Mouse (Mus musculus) liver, embryonic 15.5 days (tissue): ENCODE results near the gene Cdh13. TPM values are rescaled to one million over a fixed set of nuclear protein-coding genes. Genes with fewer than 3 reads are reported as not detected.

ENCODE experiments used
- ATAC-seq: fragments of 200-750 bp; cut with Nextera tagmentation; 2 replicates; pipeline ENCODE4 v1.8.0; 2017; ENCODE audit warnings: moderate number of reproducible peaks, mild to moderate bottlenecking, moderate library complexity; ENCODE audit not compliant: insufficient read depth
- H3K27ac ChIP-seq: fragments of 300-500 bp; sonication (generic); replicated peaks from 2 replicates; pipeline ENCODE4 v1.5.1; 2015; ENCODE audit warnings: mild to moderate bottlenecking, inconsistent platforms
- H3K27me3 ChIP-seq: fragments of 300-500 bp; sonication (generic); 2 replicates; pipeline ENCODE4 v1.6.1; 2015; ENCODE audit warnings: mild to moderate bottlenecking, inconsistent platforms
- H3K36me3 ChIP-seq: fragments of 300-500 bp; sonication (generic); replicated peaks from 2 replicates; pipeline ENCODE4 v1.6.1; 2015; ENCODE audit warnings: moderate library complexity, mild to moderate bottlenecking, inconsistent platforms
- H3K4me1 ChIP-seq: fragments of 300-500 bp; sonication (generic); replicated peaks from 2 replicates; pipeline ENCODE4 v1.6.1; 2015; ENCODE audit warnings: inconsistent platforms
- H3K4me2 ChIP-seq: fragments of 300-500 bp; sonication (generic); 2 replicates; pipeline ENCODE4 v1.6.1; 2015; ENCODE audit warnings: moderate library complexity, mild to moderate bottlenecking, inconsistent platforms
- H3K4me3 ChIP-seq: fragments of 300-500 bp; sonication (generic); replicated peaks from 2 replicates; pipeline ENCODE4 v1.5.1; 2015; ENCODE audit warnings: mild to moderate bottlenecking, inconsistent platforms
- H3K9ac ChIP-seq: fragments of 300-500 bp; sonication (generic); 2 replicates; pipeline ENCODE4 v1.6.1; 2015; ENCODE audit warnings: moderate library complexity, mild to moderate bottlenecking, inconsistent platforms
- H3K9me3 ChIP-seq: fragments of 300-500 bp; sonication (generic); replicated peaks from 2 replicates; pipeline ENCODE4 v1.6.1; 2016; ENCODE audit warnings: inconsistent platforms
- WGBS: fragments of 180-500 bp; shearing (Covaris S2); methylation state at CpG from one replicate; pipeline ENCODE4 v1.1.7; 2015; ENCODE audit warnings: mixed read lengths; ENCODE audit not compliant: insufficient replicate concordance; 5-methylcytosine and 5-hydroxymethylcytosine counted together
- polyA plus RNA-seq: library from polyadenylated mRNA; unstranded; fragments of >200 nt; fragmentation: Nextera tagmentation; extraction: Ambion mirVana; gene quantifications from 2 replicates; pipeline ENCODE4 v1.2.1, GENCODE M21; 2015

Gene Cdh13
- polyA plus RNA-seq, 1 experiment from 2014 or later: 0.56 TPM

- no peak for ATAC-seq
- no peaks in the 10 kb centered on the region for H3K27me3 ChIP-seq
- H3K9ac ChIP-seq: no peak overlapping the region
- no peaks in the 10 kb centered on the region; the same call in 1 of the 2 replicates for H3K9me3 ChIP-seq
- H3K4me3 ChIP-seq: no peak overlapping the region
- no peaks in the 10 kb centered on the region for H3K36me3 ChIP-seq
- no peaks in the 10 kb centered on the region for H3K4me1 ChIP-seq
- H3K4me2 ChIP-seq: no peak overlapping the region
- WGBS: 71% methylated on average over 1 of the region's 1 CpGs
- no peak overlapping the region for H3K27ac ChIP-seq
These were observed 717.1 kb downstream of the Cdh13 start for GRCm38 (mm10) chr8:119000595-119000994.

- 74% methylated on average over 5 of the region's 5 CpGs for WGBS
- no peak overlapping the region for H3K4me2 ChIP-seq
- ATAC-seq: no peak
- 0 out of 2 replicates have a peak, but pooled peaks cover 4% of the 10 kb centered on the region for H3K9me3 ChIP-seq
- no peak overlapping the region for H3K9ac ChIP-seq
- no peaks in the 10 kb centered on the region for H3K36me3 ChIP-seq
- H3K27ac ChIP-seq: no peak overlapping the region
- no peak overlapping the region for H3K4me3 ChIP-seq
- H3K4me1 ChIP-seq: no peaks in the 10 kb centered on the region
- no peaks in the 10 kb centered on the region for H3K27me3 ChIP-seq
These were observed 721.3 kb downstream of the Cdh13 start for GRCm38 (mm10) chr8:119004821-119005220.

DNA sequence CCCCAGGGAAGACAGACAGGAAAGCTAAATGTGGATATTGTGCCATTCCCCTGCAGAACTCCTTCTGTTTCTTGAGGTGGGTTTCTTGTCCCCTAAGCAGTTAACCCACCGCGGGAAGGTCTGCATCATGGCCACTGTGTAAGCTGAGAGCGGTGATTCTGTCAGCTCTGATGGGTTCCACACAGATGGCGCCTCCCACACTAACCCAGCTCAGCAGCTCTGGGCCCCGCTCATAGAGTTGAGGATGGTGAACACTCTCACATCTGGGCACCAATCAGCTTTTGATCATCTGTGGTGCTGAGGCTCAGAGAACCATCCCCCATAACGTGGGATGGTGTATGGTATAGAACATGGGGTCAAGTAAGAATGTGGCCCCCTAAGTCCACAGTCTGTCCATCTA is 735.1 kb downstream of the Cdh13 start:
- H3K27ac ChIP-seq: no peak overlapping the region
- no peaks in the 10 kb centered on the region for H3K27me3 ChIP-seq
- no peak overlapping the region for H3K9ac ChIP-seq
- no peaks in the 10 kb centered on the region for H3K4me1 ChIP-seq
- no peak overlapping the region for H3K4me2 ChIP-seq
- 57% methylated on average over 6 of the region's 6 CpGs for WGBS
- no peaks in the 10 kb centered on the region; the same call in 1 of the 2 replicates for H3K9me3 ChIP-seq
- no peaks in the 10 kb centered on the region for H3K36me3 ChIP-seq
- no peak for ATAC-seq
- H3K4me3 ChIP-seq: no peak overlapping the region

DNA sequence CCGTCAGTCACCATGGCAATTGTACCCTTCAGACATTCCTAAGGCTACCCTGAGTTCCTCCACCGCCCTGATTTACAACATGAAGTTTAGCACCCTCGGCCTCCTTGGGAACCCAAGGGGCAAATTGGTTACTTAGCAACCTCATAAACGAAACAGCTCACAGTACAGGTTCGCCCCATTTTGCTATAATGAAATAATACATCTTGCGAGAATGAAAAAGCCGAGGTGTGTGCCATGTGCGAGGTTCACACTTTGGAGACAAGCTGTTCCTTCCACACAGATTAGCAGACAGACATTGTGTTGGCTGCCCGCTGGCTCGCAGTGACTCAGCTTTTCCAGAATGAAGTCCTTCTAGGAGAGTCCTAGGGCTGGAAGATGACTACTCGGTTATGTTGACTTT is 737.2 kb downstream of the Cdh13 start:
- Histone ChIP-seq H3K4me1 (no peaks in the 10 kb centered on the region), H3K9me3 (no peaks in the 10 kb centered on the region; the same call in 1 of the 2 replicates), H3K27ac (no peak overlapping the region), H3K4me2 (no peak overlapping the region), H3K27me3 (no peaks in the 10 kb centered on the region), H3K4me3 (no peak overlapping the region), H3K36me3 (no peaks in the 10 kb centered on the region), H3K9ac (no peak overlapping the region)
- no peak for ATAC-seq
- WGBS: 50% methylated on average over 11 of the region's 11 CpGs

DNA sequence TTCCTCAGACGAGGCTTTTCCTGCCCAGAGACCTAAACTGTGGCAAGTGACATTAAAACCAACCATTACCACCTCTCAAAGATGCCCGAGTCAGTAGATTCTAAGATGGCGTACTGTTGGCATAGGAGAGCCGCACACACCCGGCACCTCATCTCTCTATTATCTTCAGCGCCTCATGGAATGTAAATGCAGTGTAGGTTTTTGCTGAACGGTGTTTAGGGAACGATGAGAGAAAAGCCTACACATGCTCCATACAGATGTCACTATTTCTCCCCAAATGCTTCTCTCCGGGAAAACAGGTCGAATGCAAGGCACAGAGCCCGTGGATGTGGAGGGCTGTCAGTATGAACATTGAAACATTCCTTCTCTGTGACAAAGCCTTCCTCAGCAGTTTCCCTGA is 737.9 kb downstream of the Cdh13 start:
- ATAC-seq: no peak
- no peaks in the 10 kb centered on the region for H3K36me3 ChIP-seq
- H3K4me1 ChIP-seq: no peaks in the 10 kb centered on the region
- H3K9ac ChIP-seq: no peak overlapping the region
- no peaks in the 10 kb centered on the region; the same call in 1 of the 2 replicates for H3K9me3 ChIP-seq
- WGBS: 64% methylated on average over 11 of the region's 11 CpGs
- no peak overlapping the region for H3K4me3 ChIP-seq
- H3K4me2 ChIP-seq: no peak overlapping the region
- H3K27me3 ChIP-seq: no peaks in the 10 kb centered on the region
- no peak overlapping the region for H3K27ac ChIP-seq

- WGBS: 50% methylated on average over 9 of the region's 9 CpGs
These were observed 738.9 kb downstream of the Cdh13 start for GRCm38 (mm10) chr8:119022301-119022870.

GRCm38 (mm10) chr8:119033398-119033797 is 749.9 kb downstream of the Cdh13 start:
- Histone ChIP-seq H3K36me3 (no peaks in the 10 kb centered on the region), H3K4me3 (no peak overlapping the region), H3K9ac (no peak overlapping the region), H3K9me3 (peaks cover 13% of the 10 kb centered on the region; the same call in 1 of the 2 replicates), H3K4me1 (no peaks in the 10 kb centered on the region), H3K4me2 (no peak overlapping the region), H3K27me3 (no peaks in the 10 kb centered on the region), H3K27ac (no peak overlapping the region)
- ATAC-seq: no peak
- 67% methylated on average over 11 of the region's 11 CpGs for WGBS

More at GRCm38 (mm10) chr8:119022301-119022870, 738.9 kb downstream of the Cdh13 start:
- Histone ChIP-seq H3K4me2 (no peak overlapping the region), H3K4me3 (no peak overlapping the region), H3K9me3 (peaks cover 2% of the 10 kb centered on the region; the same call in 1 of the 2 replicates), H3K9ac (no peak overlapping the region), H3K36me3 (no peaks in the 10 kb centered on the region), H3K4me1 (no peaks in the 10 kb centered on the region), H3K27me3 (no peaks in the 10 kb centered on the region), H3K27ac (no peak overlapping the region)
- ATAC-seq: no peak

GRCm38 (mm10) chr8:119034037-119034436 is 750.5 kb downstream of the Cdh13 start:
- Histone ChIP-seq H3K4me3 (no peak overlapping the region), H3K36me3 (no peaks in the 10 kb centered on the region), H3K9me3 (peaks cover 10% of the 10 kb centered on the region; the same call in 1 of the 2 replicates), H3K27ac (no peak overlapping the region), H3K27me3 (no peaks in the 10 kb centered on the region), H3K4me1 (no peaks in the 10 kb centered on the region), H3K9ac (no peak overlapping the region), H3K4me2 (no peak overlapping the region)
- 62% methylated on average over 3 of the region's 3 CpGs for WGBS
- no peak for ATAC-seq

GRCm38 (mm10) chr8:119035126-119035525 is 751.6 kb downstream of the Cdh13 start:
- Histone ChIP-seq H3K9me3 (peaks cover 3% of the 10 kb centered on the region; the same call in 1 of the 2 replicates), H3K4me1 (no peaks in the 10 kb centered on the region), H3K36me3 (no peaks in the 10 kb centered on the region), H3K4me3 (no peak overlapping the region), H3K9ac (no peak overlapping the region), H3K27ac (no peak overlapping the region), H3K4me2 (no peak overlapping the region), H3K27me3 (no peaks in the 10 kb centered on the region)
- ATAC-seq: no peak
- 68% methylated on average over 7 of the region's 7 CpGs for WGBS

DNA sequence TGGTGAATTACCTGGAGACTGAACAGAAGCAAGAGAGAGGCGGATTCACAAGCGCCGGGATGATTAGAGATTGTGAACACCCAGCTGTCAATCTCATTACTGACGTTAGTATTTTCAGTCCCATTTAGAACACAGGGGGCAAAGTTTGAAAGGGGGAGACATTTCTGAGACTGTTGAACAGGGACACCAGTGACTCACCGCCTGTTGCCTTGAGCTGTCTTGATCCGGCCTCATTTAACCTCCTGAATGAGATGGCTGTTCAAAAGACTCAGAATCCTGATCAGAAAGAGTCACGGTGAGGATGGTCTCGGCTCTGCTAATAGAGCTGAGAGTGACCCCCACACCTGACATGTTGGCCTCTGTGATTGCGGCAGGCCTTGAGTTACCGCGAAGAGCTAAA is 754.0 kb downstream of the Cdh13 start:
- no peak overlapping the region for H3K27ac ChIP-seq
- peaks cover 3% of the 10 kb centered on the region; the same call in 1 of the 2 replicates for H3K9me3 ChIP-seq
- ATAC-seq: no peak
- 75% methylated on average over 11 of the region's 11 CpGs for WGBS
- no peaks in the 10 kb centered on the region for H3K4me1 ChIP-seq
- H3K36me3 ChIP-seq: no peaks in the 10 kb centered on the region
- no peak overlapping the region for H3K4me2 ChIP-seq
- H3K27me3 ChIP-seq: no peaks in the 10 kb centered on the region
- no peak overlapping the region for H3K9ac ChIP-seq
- no peak overlapping the region for H3K4me3 ChIP-seq

DNA sequence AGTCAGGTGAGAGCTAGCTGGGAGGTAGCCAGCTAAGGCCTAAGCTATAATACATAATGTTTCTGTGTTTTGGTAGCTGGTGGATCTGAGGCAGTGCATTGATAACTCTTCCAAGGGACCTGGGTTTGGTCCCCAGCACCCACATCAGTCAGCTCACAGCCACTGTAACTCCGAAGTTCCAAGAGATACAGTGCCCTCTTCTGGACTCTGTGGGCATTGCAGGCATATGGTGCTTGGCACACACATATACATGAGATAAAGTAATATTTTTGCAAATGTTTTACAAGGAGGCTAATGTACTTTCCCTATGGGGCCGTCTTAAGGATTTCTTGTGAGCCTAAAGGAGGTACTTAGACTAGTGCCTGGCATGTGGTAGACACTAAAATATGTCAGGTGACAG is 755.8 kb downstream of the Cdh13 start:
- Histone ChIP-seq H3K9me3 (no peaks in the 10 kb centered on the region; the same call in 1 of the 2 replicates), H3K4me3 (no peak overlapping the region), H3K4me1 (no peaks in the 10 kb centered on the region), H3K27ac (no peak overlapping the region), H3K27me3 (no peaks in the 10 kb centered on the region), H3K9ac (no peak overlapping the region), H3K4me2 (no peak overlapping the region), H3K36me3 (no peaks in the 10 kb centered on the region)
- WGBS: 43% methylated on average over 2 of the region's 2 CpGs
- ATAC-seq: no peak

- Histone ChIP-seq H3K9me3 (no peaks in the 10 kb centered on the region), H3K9ac (no peak overlapping the region), H3K4me2 (no peak overlapping the region), H3K27me3 (no peaks in the 10 kb centered on the region), H3K4me1 (no peaks in the 10 kb centered on the region), H3K36me3 (no peaks in the 10 kb centered on the region), H3K4me3 (no peak overlapping the region), H3K27ac (no peak overlapping the region)
- WGBS: 47% methylated on average over 5 of the region's 5 CpGs
- ATAC-seq: no peak
These were observed 774.3 kb downstream of the Cdh13 start for GRCm38 (mm10) chr8:119057876-119058275.
